ENCODE assay signal across 25 mouse cellular contexts in the genomic region with DNA sequence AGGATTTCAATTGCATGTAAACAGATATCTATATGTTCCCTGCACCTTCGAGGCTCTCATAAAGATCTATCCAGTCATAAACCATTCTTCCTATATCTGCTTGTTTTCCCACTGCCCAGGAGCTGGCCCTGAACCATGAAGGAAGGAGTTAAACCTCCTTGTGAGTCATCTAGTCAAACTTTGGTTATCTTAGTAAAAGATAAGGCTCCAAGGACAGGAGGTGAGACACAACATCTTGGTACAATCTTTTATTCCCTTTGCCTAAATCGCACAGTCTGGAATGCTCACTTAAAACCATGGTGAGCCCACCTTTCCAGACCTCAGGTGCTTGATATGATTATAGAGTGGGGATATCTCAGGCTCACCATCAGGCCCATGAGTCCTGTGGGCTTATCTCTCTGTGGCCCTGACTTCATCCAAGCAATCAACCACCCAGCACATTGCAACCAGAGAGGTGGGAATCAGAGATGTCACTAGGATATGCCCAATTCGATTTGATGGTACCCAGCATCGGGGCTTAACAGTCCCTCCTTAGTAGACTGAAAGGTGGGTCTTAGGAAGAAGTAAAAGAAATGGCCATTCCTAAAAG.
A peak's percentile ranks its signal among the peaks of the same experiment; 100 is the strongest.
DNase-seq lines count a peak whose midpoint lies in the region; ATAC-seq lines count a peak whose summit lies in the region.
"Had no signal": no experiment of that assay in that cellular context is flagged by ENCODE, and none has a peak within 500 bp of the region (broad histone marks: within the 10 kb centered on the region; RNA-seq: fewer than 3 reads in every experiment).

No protein-coding gene starts in this region.

- H3K9me3 ChIP-seq in liver, embryonic 12.5 days (replicated peaks) = no peaks in the 10 kb centered on the region
- H3K9me3 ChIP-seq in hindbrain, embryonic 12.5 days (replicated peaks) = no peaks in the 10 kb centered on the region
- H3K9me3 ChIP-seq: forebrain, embryonic 13.5 days; G1E; heart, embryonic 10.5 days; heart, embryonic 15.5 days; limb, embryonic 12.5 days; liver, embryonic 15.5 days; lung, embryonic 15.5 days; midbrain, embryonic 12.5 days; neural tube, embryonic 13.5 days; stomach, embryonic 15.5 days had no signal

- no peak overlapping the region for H3K4me2 ChIP-seq in liver, embryonic 12.5 days
- no peak overlapping the region for H3K4me2 ChIP-seq in hindbrain, embryonic 12.5 days (replicated peaks)
- H3K4me2 ChIP-seq: forebrain, embryonic 13.5 days; heart, embryonic 15.5 days; limb, embryonic 12.5 days; liver, embryonic 15.5 days; lung, embryonic 15.5 days; midbrain, embryonic 12.5 days; neural tube, embryonic 13.5 days; stomach, embryonic 15.5 days had no signal

- H3K27me3 ChIP-seq in liver, embryonic 12.5 days (replicated peaks) = no peaks in the 10 kb centered on the region
- no peaks in the 10 kb centered on the region for H3K27me3 ChIP-seq in hindbrain, embryonic 12.5 days
- H3K27me3 ChIP-seq: forebrain, embryonic 13.5 days; heart, embryonic 15.5 days; limb, embryonic 12.5 days; liver, embryonic 15.5 days; lung, embryonic 15.5 days; midbrain, embryonic 12.5 days; neural tube, embryonic 13.5 days; stomach, embryonic 15.5 days had no signal

- ATAC-seq in liver, embryonic 12.5 days = 0 out of 2 replicates have a peak, but pooled peaks have one; percentile 45
- peak; percentile 62 for ATAC-seq in megakaryocyte-erythroid progenitor cell, adult 5-6 weeks (replicated peaks; ENCODE audit: low FRiP score, low TSS enrichment, poor library complexity, severe bottlenecking)
- no peak for ATAC-seq in hindbrain, embryonic 12.5 days (ENCODE audit: low FRiP score)
- ATAC-seq in activated CD4-positive, CD25-positive, alpha-beta regulatory T cell, adult 4 months = no peak
- ATAC-seq: forebrain, embryonic 13.5 days; Patski had no signal

- H3K27ac ChIP-seq in liver, embryonic 12.5 days = no peak overlapping the region
- H3K27ac ChIP-seq in hindbrain, embryonic 12.5 days = no peak overlapping the region
- H3K27ac ChIP-seq: forebrain, embryonic 13.5 days; heart, embryonic 10.5 days; heart, embryonic 15.5 days; layer of hippocampus, adult 2 months; left cerebral cortex, adult 2 months; limb, embryonic 12.5 days; liver, embryonic 15.5 days; lung, embryonic 15.5 days; midbrain, embryonic 12.5 days; neural tube, embryonic 13.5 days; stomach, embryonic 15.5 days had no signal

- H3K4me3 ChIP-seq in liver, embryonic 12.5 days = no peak overlapping the region
- H3K4me3 ChIP-seq in hindbrain, embryonic 12.5 days = no peak overlapping the region
- H3K4me3 ChIP-seq: forebrain, embryonic 13.5 days; heart, embryonic 10.5 days; heart, embryonic 15.5 days; layer of hippocampus, adult 2 months; left cerebral cortex, adult 2 months; limb, embryonic 12.5 days; liver, embryonic 15.5 days; lung, embryonic 15.5 days; midbrain, embryonic 12.5 days; neural tube, embryonic 13.5 days; stomach, embryonic 15.5 days had no signal

- DNase-seq in adrenal gland, adult (ENCODE audit: inconsistent age in 2 of 2, low spot score in 1 of 2) = peak; percentile 36 to 77
- no peak for DNase-seq in adrenal gland, postnatal 10 days
- no peak for DNase-seq in liver
- DNase-seq: cerebellum, adult 8-10 months; cerebellum, postnatal 36 days; gastrocnemius, postnatal 10 days; kidney, adult 18-20 months; kidney, postnatal 36 days had no signal

- WGBS in liver, embryonic 12.5 days (ENCODE audit: insufficient replicate concordance) = 42% methylated on average over 4 of the region's 4 CpGs
- WGBS in hindbrain, embryonic 12.5 days = 84% methylated on average over 4 of the region's 4 CpGs

- peaks cover 42% of the 10 kb centered on the region for H3K4me1 ChIP-seq in liver, embryonic 12.5 days
- H3K4me1 ChIP-seq in hindbrain, embryonic 12.5 days = no peaks in the 10 kb centered on the region
- H3K4me1 ChIP-seq: forebrain, embryonic 13.5 days; limb, embryonic 12.5 days; lung, embryonic 15.5 days; midbrain, embryonic 12.5 days; neural tube, embryonic 13.5 days had no signal

- no peaks in the 10 kb centered on the region for H3K36me3 ChIP-seq in liver, embryonic 12.5 days
- no peaks in the 10 kb centered on the region for H3K36me3 ChIP-seq in hindbrain, embryonic 12.5 days
- H3K36me3 ChIP-seq: G1E; heart, embryonic 10.5 days; heart, embryonic 15.5 days; limb, embryonic 12.5 days; liver, embryonic 15.5 days; lung, embryonic 15.5 days; midbrain, embryonic 12.5 days; neural tube, embryonic 13.5 days; stomach, embryonic 15.5 days had no signal

- H3K9ac ChIP-seq in liver, embryonic 12.5 days = no peak overlapping the region
- no peak overlapping the region for H3K9ac ChIP-seq in hindbrain, embryonic 12.5 days
- H3K9ac ChIP-seq: forebrain, embryonic 13.5 days; heart, embryonic 15.5 days; limb, embryonic 12.5 days; liver, embryonic 15.5 days; lung, embryonic 15.5 days; midbrain, embryonic 12.5 days; neural tube, embryonic 13.5 days; stomach, embryonic 15.5 days had no signal

Comparison
In these comparisons a context has a peak if more than half of its experiments do, and no peak if none do; other contexts are left out.
1. DNase-seq: peak in adrenal gland, adult (2 of 2); none in adrenal gland, postnatal 10 days (single experiment) and liver (single experiment).
2. ATAC-seq: peak in liver, embryonic 12.5 days (single experiment) and megakaryocyte-erythroid progenitor cell, adult 5-6 weeks (single experiment); none in hindbrain, embryonic 12.5 days (single experiment) and activated CD4-positive, CD25-positive, alpha-beta regulatory T cell, adult 4 months (single experiment).